Mouse (Mus musculus) hematopoietic stem cell, adult 5-6 weeks (primary cell): ENCODE data around the gene Zfp988. TPM values are rescaled to one million over a fixed set of nuclear protein-coding genes. Genes with fewer than 3 reads are reported as not detected.
"Not testable (repeated sequence)": the region's sequence is repeated elsewhere in the genome, so short reads cannot be mapped to it uniquely, and the experiment has no call there.

Experiments
- ATAC-seq, 2 experiments: fragments of 125-278 bp in 1 of 2; replicated peaks in 1 of 2; 2 replicates each; pipeline ENCODE4 v1.8.0; 2016 to 2017; ENCODE audit warnings: inconsistent platforms in 2 of 2, mild to moderate bottlenecking in 2 of 2, moderate number of reproducible peaks in 2 of 2, low read depth in 1 of 2, moderate TSS enrichment in 1 of 2; ENCODE audit not compliant: low FRiP score in 2 of 2, poor library complexity in 2 of 2, severe bottlenecking in 2 of 2, insufficient read depth in 1 of 2, low TSS enrichment in 1 of 2
- total RNA-seq: library from RNA; stranded (forward); fragments of 172-1452, 232-1000 nt; gene quantifications from 2 replicates; pipeline ENCODE4 v1.2.3, GENCODE M21; 2017

The Zfp988 gene
- total RNA-seq: 0.31 and 0.45 TPM in 2 replicates

DNA sequence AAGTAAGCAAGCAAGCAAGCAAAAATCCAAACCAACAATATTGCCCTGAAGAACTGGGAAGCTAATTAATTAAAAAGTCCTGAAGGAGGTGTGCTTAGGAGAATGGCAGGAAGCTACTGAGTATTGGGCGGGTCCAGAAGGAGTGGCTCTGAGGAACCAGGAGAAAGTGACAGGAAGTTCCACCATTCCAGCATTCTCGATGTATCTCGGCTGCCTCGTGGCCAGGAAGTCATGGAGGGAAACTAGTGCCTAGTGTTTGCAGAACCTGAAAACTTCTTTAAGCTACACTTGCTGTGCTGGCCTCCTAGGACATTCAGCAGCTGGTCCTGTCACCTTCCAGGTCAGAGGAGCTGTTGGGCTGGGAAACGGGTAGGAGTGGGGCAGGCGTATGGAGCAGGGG is at the start of gene Zfp988:
Gene Zfp988, plus strand, starts transcription at position 239 of the 400 bp plus-strand sequence.
- ATAC-seq: not testable (repeated sequence)

DNA sequence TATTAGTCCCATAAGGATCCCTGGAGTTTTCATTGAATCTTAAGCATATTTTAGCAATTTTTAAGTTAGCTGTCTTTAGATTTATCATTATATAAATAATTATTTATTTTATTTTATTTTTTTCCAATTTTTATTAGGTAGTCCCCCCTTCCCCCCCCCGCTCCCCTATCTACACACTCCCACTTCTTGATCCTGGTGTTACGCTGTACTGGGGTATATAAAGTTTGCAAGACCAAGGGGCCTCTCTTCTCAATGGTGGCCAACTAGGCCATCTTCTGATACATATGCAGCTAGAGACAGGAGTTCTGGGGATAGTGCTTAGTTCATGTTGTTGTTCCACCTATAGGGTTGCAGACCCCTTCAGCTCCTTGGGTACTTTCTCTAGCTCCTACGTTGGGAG is 42.8 kb upstream of the Zfp988 start:
- ATAC-seq: not testable (repeated sequence)

DNA sequence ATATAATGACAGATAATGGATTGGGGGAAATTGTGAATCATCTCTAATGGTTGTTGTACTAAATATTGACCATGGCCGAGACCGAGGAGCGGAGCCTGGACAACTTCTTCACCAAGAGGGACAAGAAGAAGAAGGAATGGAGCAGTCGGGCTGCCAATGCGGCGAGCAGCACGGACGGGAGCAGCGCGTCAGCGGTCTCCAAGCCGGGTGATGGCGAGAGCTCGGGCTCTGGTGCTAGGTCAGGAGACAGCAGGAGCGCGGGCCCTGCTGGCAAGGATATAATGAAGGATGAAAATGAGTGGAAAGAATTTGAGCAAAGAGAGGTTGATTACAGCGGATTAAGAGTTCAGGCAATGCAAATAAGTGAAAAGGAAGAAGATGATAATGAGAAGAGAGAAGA is 38.2 kb upstream of the Zfp988 start:
- ATAC-seq: not testable (repeated sequence)

DNA sequence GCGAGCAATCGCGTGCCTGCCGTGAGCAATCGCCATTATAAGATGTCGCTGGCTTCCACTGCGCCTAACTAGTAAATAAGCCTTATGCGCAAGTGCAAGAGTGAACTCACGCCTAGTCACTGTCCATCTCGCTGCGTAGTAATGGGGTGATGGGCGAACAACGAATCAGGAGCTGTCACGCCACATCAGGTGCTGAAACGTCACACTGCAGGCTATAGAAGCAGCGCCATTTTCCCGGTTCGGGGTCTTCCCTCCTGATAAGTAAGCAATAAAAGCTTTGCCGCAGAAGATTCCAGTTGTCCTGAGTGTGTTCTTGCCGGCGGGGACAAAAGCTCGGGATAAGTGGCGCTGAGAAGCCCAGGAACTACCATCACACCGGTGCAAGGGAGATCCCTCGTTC is 36.7 kb upstream of the Zfp988 start:
- ATAC-seq: not testable (repeated sequence)

- not testable (repeated sequence) for ATAC-seq
Measured at GRCm38 (mm10) chr4:147270026-147270425, 35.4 kb upstream of the Zfp988 start.

GRCm38 (mm10) chr4:147271601-147272000 is 33.9 kb upstream of the Zfp988 start:
- not testable (repeated sequence) for ATAC-seq

DNA sequence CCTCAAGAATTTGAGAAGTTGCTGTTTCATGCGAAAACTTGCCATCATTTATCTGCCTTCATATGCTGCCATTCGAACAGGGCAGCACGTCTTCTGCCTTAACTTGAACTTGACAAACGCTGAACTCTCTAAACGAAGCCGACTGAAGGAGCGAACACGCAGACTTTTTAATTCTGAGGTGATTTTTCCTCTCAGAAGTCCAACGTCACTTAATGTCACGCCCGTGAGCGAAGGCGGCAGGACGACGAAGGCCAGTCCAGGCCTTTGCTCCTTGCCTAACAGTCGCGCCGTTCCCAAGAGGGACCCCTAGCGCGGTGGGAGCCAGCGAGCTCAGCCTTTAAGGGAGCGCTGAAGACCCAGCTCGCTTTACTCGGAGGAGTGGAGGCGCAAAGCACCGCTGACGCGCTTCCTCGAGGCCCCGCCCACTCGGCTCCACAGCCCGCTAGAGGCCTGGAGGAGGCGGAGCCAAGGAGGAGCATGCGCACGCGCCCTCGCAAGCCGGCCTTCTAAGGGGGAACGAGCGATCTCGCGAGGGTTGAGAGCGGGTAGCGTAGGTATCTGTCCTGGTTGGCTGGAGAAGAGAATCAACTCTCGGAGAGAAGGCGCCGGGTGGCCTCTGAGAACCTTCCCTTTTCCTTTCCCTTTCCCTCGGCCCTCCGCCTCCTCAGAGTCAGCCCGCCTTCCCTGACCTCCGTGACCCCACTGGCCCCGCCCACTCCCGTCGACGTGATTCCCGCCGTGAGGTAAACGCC is 30.3 kb upstream of the Zfp988 start:
- ATAC-seq: peak in 1 of 2 experiments; percentile 80; a peak in 1 of 4 replicates

DNA sequence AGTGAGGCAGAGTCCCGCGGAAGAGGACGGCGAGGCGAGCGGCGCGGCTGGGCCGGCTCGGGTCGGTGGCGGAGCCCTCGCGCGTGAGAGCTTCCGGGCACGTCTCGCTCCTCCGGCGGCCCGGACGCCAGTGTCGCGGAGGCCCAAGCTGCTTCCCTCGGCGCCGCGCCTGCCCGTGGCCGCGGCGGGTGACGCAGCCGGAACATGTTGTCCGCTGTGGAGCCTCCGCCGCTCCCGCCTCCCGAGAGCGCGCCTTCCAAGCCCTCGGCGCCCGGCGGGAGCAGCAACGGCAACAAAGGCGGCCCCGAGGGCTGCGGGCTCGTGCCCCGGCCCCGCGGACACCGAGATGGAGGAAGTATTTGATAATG is 29.7 kb upstream of the Zfp988 start:
- ATAC-seq: not testable (repeated sequence)

DNA sequence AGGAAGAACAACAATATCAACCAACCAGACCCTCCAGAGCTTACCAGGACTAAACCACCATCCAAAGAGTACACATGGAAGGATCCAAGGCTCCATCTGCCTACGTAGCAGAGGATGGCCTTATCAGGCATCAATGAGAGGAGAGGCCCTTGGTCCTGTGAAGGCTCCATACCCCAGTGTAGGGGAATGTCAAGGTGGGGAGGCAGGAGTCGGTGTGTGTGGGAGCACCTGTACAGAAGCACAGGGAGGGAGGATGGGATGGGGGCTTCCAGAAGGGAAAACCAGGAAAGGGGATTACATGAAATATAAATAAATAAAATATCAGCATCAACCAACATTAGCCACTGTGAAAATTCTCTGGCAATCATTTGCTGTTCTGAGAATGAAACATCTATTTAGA is 25.1 kb upstream of the Zfp988 start:
- ATAC-seq: not testable (repeated sequence)

- not testable (repeated sequence) for ATAC-seq
Measured at GRCm38 (mm10) chr4:147298585-147298984, 6.9 kb upstream of the Zfp988 start.

GRCm38 (mm10) chr4:147302375-147302774 is 3.1 kb upstream of the Zfp988 start:
- ATAC-seq: not testable (repeated sequence)

DNA sequence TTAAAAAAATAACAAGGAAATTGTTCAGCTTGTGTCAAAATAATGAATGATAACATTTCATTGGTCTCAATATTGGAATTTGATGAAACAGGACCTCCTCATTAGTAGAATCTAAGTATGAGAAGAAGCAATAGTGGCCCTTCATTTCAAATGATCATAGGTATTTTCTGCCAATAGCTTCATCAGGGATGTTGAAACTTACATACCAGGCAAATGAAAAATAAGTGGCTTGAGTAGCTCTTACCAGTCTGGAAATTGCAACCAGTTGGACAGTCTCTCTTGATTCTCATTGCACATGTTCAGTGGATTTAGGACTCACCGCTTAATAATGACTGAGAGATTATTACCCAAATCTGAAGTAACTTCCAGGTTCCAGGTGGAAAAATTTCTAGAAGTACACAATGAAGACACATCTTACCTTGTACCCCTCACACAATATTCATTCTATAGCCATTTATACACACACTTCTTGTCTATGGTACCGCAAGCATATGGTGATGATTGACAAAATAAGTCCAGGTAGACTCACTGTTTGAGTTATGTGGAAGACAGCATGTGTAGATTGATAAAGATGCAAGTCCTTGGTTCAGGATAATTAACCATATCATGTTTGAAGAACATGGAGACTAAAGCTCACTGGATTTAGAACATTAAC is 29.7 kb downstream of the Zfp988 start:
- ATAC-seq: peak; percentile 44 to 48; a peak in 2 of 4 replicates

- ATAC-seq: peak; percentile 27 to 60
Measured at GRCm38 (mm10) chr4:147335691-147336367, 30.4 kb downstream of the Zfp988 start.

- not testable (repeated sequence) for ATAC-seq
Measured at GRCm38 (mm10) chr4:147336368-147337195, 31.1 kb downstream of the Zfp988 start.

GRCm38 (mm10) chr4:147337520-147337919 is 32.0 kb downstream of the Zfp988 start:
- ATAC-seq: not testable (repeated sequence)

DNA sequence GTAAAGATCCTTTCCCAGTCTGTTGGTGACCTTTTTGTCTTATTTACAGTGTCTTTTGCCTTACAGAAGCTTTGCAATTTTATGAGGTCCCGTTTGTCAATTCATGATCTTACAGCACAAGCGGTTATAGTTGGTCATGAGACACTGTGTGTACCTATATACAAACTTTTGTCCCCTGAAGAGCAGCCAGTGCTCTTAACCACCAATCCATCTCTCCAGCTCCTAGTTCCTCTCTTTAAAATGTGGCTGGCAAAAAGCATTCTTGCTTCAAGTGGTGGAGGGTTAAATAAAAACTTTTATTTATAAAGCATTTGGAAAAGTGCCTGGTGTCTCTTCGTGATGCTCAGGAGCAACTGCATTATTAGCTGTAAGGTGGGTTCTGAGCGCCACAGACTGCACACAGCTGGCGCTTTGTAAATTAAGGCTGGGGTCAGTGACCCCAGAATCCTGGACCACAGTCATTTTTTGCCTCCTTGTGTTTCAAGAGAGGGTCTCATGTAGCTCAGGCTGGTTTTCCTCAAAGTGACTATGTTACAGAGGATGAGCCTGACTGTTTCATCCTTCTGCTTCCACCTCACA is 32.6 kb downstream of the Zfp988 start:
- peak in 1 of 2 experiments; percentile 31; a peak in 1 of 4 replicates for ATAC-seq

GRCm38 (mm10) chr4:147338706-147339105 is 33.2 kb downstream of the Zfp988 start:
- not testable (repeated sequence) for ATAC-seq
